Mouse (Mus musculus): ENCODE data around the gene Ube2o. TPM values are rescaled to one million over a fixed set of nuclear protein-coding genes. Genes with fewer than 3 reads are reported as not detected.
"Not testable (repeated sequence)": the region's sequence is repeated elsewhere in the genome, so short reads cannot be mapped to it uniquely, and the experiment has no call there.

The Ube2o gene
- polyA plus RNA-seq, 1 experiment from 2014 or later: 4.8 TPM

DNA sequence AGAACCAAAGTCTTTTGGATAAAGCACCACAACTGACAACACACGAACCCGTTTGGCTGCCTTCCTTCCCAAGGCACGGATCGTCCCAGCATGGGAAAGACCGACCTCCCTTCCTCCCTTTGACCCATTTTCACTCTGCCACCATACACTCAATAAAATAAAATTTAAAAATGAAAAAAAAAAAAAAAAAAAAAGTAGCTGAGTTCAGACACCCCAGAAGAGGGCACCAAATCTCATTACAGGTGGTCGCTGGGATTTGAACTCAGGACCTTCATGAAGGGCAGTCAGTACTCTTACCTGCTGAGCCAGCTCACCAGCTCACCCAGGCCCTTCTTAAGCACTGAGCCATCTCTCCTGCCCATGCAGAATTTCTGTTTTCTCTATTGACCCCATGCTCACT, 82.2 kb downstream of the Ube2o start:
- Histone ChIP-seq H3K4me2 (ENCODE audit: low read depth, low read length) (peak overlapping the region; percentile 58; the same call in 1 of the 2 replicates), H3K9me3 (replicated peaks; ENCODE audit: control insufficient read depth, low read length) (no peaks in the 10 kb centered on the region), H3K4me3 (replicated peaks; ENCODE audit: low read length) (no peak overlapping the region; the same call in 1 of the 2 replicates), H3K27ac (ENCODE audit: low read length) (no peak overlapping the region), H3K36me3 (ENCODE audit: control insufficient read depth, insufficient read depth, low read length) (no peaks in the 10 kb centered on the region), H3K4me1 (ENCODE audit: control insufficient read depth, insufficient read depth, low read length) (peaks cover 9% of the 10 kb centered on the region), H3K27me3 (ENCODE audit: control insufficient read depth, insufficient read depth, low read length) (no peaks in the 10 kb centered on the region), H3K9ac (ENCODE audit: low read length) (no peak overlapping the region)
- WGBS: 40% methylated on average over 6 of the region's 6 CpGs
- no peak for ATAC-seq (ENCODE audit: insufficient read depth, low FRiP score)

DNA sequence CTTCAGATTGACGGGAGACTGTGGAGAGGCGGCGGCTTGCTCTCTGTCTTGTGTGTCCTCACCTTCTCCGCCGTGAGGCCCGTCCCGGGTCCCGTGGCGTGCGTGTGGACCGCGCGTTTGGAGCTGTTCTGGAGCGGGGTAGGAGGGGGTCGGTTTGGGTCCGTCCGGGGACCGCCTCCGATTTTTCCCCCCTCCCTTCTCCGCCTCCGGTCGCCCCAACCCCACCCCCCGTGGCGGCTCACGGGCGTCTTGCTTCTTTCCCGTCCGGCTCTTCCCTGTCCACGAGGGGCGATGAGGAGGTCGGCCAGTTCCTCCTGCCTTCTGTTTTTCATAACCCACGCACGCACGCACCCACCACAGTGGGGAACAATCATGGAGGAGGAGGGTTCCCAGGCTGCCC, 82.7 kb downstream of the Ube2o start:
- H3K4me3 ChIP-seq (replicated peaks; ENCODE audit: low read length): peak overlapping the region; percentile 36
- H3K4me1 ChIP-seq (ENCODE audit: control insufficient read depth, insufficient read depth, low read length): peaks cover 11% of the 10 kb centered on the region
- ATAC-seq (ENCODE audit: insufficient read depth, low FRiP score): no peak
- H3K9me3 ChIP-seq (replicated peaks; ENCODE audit: control insufficient read depth, low read length): no peaks in the 10 kb centered on the region
- peak overlapping the region; percentile 58 for H3K4me2 ChIP-seq (ENCODE audit: low read depth, low read length)
- no peaks in the 10 kb centered on the region for H3K27me3 ChIP-seq (ENCODE audit: control insufficient read depth, insufficient read depth, low read length)
- WGBS: 26% methylated on average over 34 of the region's 34 CpGs
- no peaks in the 10 kb centered on the region for H3K36me3 ChIP-seq (ENCODE audit: control insufficient read depth, insufficient read depth, low read length)
- H3K27ac ChIP-seq (ENCODE audit: low read length): no peak overlapping the region
- peak overlapping the region; percentile 66 for H3K9ac ChIP-seq (ENCODE audit: low read length)

DNA sequence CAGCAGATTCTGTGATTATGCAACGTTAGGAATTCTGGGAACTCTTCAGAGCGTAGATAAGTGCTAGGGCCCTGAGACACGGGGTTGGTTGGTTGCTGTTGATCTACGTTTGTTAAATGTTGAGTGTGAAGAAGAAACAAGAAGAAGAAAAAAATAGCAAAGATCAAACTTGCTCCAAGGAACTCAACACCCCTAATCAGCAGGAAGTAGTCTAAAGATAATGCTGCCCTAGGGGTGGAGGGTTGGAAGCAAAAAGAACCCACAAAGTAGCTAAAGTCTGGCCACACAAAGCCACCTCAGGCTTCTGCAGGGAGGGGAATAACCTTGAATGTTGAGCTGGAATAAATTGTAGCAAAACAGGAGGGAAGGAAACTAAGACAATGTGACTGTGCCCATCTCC, 83.9 kb downstream of the Ube2o start:
- Histone ChIP-seq H3K9ac (ENCODE audit: low read length) (no peak overlapping the region), H3K4me3 (replicated peaks; ENCODE audit: low read length) (no peak overlapping the region), H3K9me3 (replicated peaks; ENCODE audit: control insufficient read depth, low read length) (no peaks in the 10 kb centered on the region), H3K27ac (ENCODE audit: low read length) (no peak overlapping the region), H3K36me3 (ENCODE audit: control insufficient read depth, insufficient read depth, low read length) (no peaks in the 10 kb centered on the region), H3K4me2 (ENCODE audit: low read depth, low read length) (no peak overlapping the region), H3K27me3 (ENCODE audit: control insufficient read depth, insufficient read depth, low read length) (no peaks in the 10 kb centered on the region), H3K4me1 (ENCODE audit: control insufficient read depth, insufficient read depth, low read length) (peaks cover 11% of the 10 kb centered on the region)
- 72% methylated on average over 4 of the region's 4 CpGs for WGBS
- ATAC-seq (ENCODE audit: insufficient read depth, low FRiP score): no peak

DNA sequence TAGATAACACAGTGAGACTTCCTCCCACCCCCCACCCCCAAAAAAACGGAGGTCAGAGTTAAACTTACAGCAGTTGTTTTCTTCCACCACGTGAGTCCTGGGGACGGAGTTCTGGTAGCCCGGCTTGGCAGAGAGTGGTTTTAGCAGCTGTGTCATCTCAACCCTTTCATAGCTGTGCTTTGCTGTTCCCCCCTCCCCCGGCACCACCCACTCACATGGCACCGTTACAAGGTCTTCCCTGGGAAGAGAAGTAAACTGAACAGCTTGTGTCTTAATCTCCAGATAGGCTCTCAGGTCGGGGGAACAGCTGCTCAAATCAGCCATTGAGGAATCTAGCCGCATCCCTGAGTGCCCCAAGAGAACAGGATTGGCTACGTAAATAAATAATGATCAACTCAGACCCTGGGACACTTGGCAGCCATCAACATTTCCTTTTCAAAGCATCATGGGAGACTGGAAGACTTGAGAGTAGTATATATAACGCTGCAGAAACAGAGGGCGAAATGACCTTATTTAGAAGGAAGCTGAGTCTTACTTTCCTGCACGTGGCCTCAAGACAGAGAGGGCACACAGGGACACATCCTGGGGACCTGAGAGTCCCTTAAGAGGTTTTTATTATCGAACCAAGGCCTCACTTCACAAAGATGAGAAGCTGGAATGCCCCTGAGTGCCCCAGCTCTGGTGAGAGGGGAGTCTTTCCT, 86.6 kb downstream of the Ube2o start:
- no peaks in the 10 kb centered on the region for H3K9me3 ChIP-seq (replicated peaks; ENCODE audit: control insufficient read depth, low read length)
- H3K4me1 ChIP-seq (ENCODE audit: control insufficient read depth, insufficient read depth, low read length): peaks cover 20% of the 10 kb centered on the region

DNA sequence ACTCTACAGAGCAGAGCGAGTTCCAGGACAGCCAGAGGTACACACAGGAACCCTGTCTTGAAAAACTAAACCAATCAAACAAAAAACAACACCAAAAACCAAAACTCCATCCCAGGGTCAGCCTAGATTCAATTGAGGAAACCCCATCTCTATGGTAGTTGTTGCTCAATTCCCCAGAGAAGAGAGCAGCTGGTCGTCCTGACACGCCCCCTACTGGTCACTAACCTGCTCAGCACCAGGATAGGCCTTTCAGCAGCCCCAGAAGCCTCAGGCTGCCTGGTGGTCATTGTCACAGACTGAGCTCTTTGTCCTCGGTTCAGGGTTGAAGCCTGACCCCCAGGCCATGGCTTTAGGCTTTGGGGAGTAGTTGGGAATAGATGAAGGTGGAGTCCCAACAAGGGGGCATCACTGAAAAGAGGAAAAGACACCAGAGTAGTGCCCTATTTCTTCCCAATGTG, 87.4 kb downstream of the Ube2o start, which contains the start of gene Prpsap1:
TSS of gene Prpsap1 (minus strand) at position 408 of the 458 bp plus-strand sequence.
- Histone ChIP-seq H3K4me1 (ENCODE audit: control insufficient read depth, insufficient read depth, low read length) (peaks cover 24% of the 10 kb centered on the region), H3K36me3 (ENCODE audit: control insufficient read depth, insufficient read depth, low read length) (no peaks in the 10 kb centered on the region), H3K27ac (ENCODE audit: low read length) (peak within 1 kb of the TSS; percentile 97), H3K9me3 (replicated peaks; ENCODE audit: control insufficient read depth, low read length) (no peaks in the 10 kb centered on the region), H3K27me3 (ENCODE audit: control insufficient read depth, insufficient read depth, low read length) (no peaks in the 10 kb centered on the region), H3K4me3 (replicated peaks; ENCODE audit: low read length) (peak within 1 kb of the TSS; percentile 17; the same call in 1 of the 2 replicates), H3K4me2 (ENCODE audit: low read depth, low read length) (peak within 1 kb of the TSS; percentile 7; the same call in 1 of the 2 replicates), H3K9ac (ENCODE audit: low read length) (peak within 1 kb of the TSS; percentile 41)
- ATAC-seq (ENCODE audit: insufficient read depth, low FRiP score): no peak
- WGBS: 25% methylated on average over 4 of the region's 4 CpGs

More for the DNA sequence above, 86.6 kb downstream of the Ube2o start:
- peak; percentile 67 for ATAC-seq (ENCODE audit: insufficient read depth, low FRiP score)
- WGBS: 30% methylated on average over 13 of the region's 13 CpGs
- no peaks in the 10 kb centered on the region for H3K27me3 ChIP-seq (ENCODE audit: control insufficient read depth, insufficient read depth, low read length)
- H3K4me2 ChIP-seq (ENCODE audit: low read depth, low read length): peak overlapping the region; percentile 1; the same call in 1 of the 2 replicates
- H3K4me3 ChIP-seq (replicated peaks; ENCODE audit: low read length): peak overlapping the region; percentile 17; the same call in 1 of the 2 replicates
- H3K36me3 ChIP-seq (ENCODE audit: control insufficient read depth, insufficient read depth, low read length): no peaks in the 10 kb centered on the region
- peak overlapping the region; percentile 41 for H3K9ac ChIP-seq (ENCODE audit: low read length)
- H3K27ac ChIP-seq (ENCODE audit: low read length): peak overlapping the region; percentile 97

DNA sequence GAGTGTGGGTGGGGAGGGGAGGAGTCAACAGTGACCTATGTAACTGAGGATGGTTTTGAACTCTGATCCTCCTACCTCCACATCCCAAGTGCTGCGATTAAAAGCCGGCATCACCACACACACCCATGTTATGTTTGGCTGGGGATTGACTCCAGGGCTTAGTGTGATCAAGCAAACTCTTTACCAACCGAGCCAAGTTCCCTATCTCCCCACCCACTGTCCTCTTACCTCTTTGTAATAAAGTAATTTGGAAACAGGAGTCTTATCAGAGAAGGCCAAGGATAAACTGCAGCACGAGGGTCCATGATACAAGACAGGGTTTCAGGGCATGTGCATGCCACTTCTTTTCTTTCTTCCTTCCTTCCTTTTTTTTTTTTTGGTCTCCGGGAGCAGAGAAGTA, 88.1 kb downstream of the Ube2o start:
- no peaks in the 10 kb centered on the region for H3K27me3 ChIP-seq (ENCODE audit: control insufficient read depth, insufficient read depth, low read length)
- H3K4me2 ChIP-seq (ENCODE audit: low read depth, low read length): 0 out of 2 replicates have a peak overlapping the region, but pooled peaks have one; percentile 7
- ATAC-seq (ENCODE audit: insufficient read depth, low FRiP score): no peak
- H3K4me3 ChIP-seq (replicated peaks; ENCODE audit: low read length): no peak overlapping the region
- H3K27ac ChIP-seq (ENCODE audit: low read length): no peak overlapping the region
- H3K9ac ChIP-seq (ENCODE audit: low read length): no peak overlapping the region
- H3K4me1 ChIP-seq (ENCODE audit: control insufficient read depth, insufficient read depth, low read length): peaks cover 27% of the 10 kb centered on the region
- 66% methylated on average over 5 of the region's 5 CpGs for WGBS
- H3K36me3 ChIP-seq (ENCODE audit: control insufficient read depth, insufficient read depth, low read length): no peaks in the 10 kb centered on the region
- no peaks in the 10 kb centered on the region for H3K9me3 ChIP-seq (replicated peaks; ENCODE audit: control insufficient read depth, low read length)

DNA sequence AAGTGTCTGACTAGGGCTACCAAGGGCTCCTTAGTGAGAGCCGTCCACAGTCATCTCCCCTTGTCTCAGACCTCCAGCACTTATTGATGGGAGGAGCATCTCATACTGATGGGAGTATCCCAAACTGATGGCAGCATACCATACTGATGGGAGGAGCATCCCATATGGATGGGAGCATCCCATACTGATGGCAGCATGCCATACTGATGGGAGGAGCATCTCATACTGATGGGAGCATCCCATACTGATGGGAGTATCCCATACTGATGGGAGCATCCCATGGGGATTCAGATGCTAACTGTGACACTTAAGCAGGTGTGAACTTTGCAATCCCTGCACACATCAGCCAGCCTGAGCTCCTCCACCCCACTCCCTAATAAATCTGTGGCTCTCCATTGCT, 88.7 kb downstream of the Ube2o start:
- 86% methylated on average over 1 of the region's 1 CpGs for WGBS
- H3K27ac ChIP-seq (ENCODE audit: low read length): not testable (repeated sequence)

DNA sequence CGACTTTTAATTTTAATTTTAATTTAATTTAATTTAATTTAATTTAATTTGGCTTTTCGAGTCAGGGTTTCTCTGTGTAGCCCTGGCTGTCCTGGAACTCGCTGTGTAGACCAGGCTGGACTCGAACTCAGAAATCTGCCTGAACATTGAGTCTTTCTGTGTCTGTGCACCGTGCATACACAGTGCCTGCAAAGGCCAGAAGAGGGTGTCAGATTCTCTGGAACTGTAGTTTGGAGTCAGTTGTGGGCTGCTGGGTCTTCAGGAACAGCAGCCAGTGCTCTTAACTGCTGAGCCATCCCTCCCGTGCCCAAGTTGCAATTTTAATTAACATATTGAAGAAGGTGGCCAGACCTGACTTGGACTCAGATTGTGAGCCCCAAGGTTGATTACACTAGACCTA, 89.9 kb downstream of the Ube2o start:
- Histone ChIP-seq H3K4me1 (ENCODE audit: control insufficient read depth, insufficient read depth, low read length) (peaks cover 27% of the 10 kb centered on the region), H3K4me2 (ENCODE audit: low read depth, low read length) (peak overlapping the region; percentile 65; the same call in 1 of the 2 replicates), H3K4me3 (replicated peaks; ENCODE audit: low read length) (peak overlapping the region; percentile 85; the same call in 1 of the 2 replicates), H3K27me3 (ENCODE audit: control insufficient read depth, insufficient read depth, low read length) (no peaks in the 10 kb centered on the region), H3K36me3 (ENCODE audit: control insufficient read depth, insufficient read depth, low read length) (peaks cover 5% of the 10 kb centered on the region; the same call in 1 of the 2 replicates), H3K9ac (ENCODE audit: low read length) (no peak overlapping the region), H3K27ac (ENCODE audit: low read length) (peak overlapping the region; percentile 95), H3K9me3 (replicated peaks; ENCODE audit: control insufficient read depth, low read length) (no peaks in the 10 kb centered on the region)
- ATAC-seq (ENCODE audit: insufficient read depth, low FRiP score): no peak
- 61% methylated on average over 6 of the region's 6 CpGs for WGBS

More for the DNA sequence above, 88.7 kb downstream of the Ube2o start:
- not testable (repeated sequence) for H3K4me2 ChIP-seq (ENCODE audit: low read depth, low read length); ATAC-seq (ENCODE audit: insufficient read depth, low FRiP score); H3K36me3 ChIP-seq (ENCODE audit: control insufficient read depth, insufficient read depth, low read length); H3K9me3 ChIP-seq (replicated peaks; ENCODE audit: control insufficient read depth, low read length); H3K4me3 ChIP-seq (replicated peaks; ENCODE audit: low read length); H3K9ac ChIP-seq (ENCODE audit: low read length); H3K27me3 ChIP-seq (ENCODE audit: control insufficient read depth, insufficient read depth, low read length)
- H3K4me1 ChIP-seq (ENCODE audit: control insufficient read depth, insufficient read depth, low read length): peaks cover 27% of the 10 kb centered on the region
